In the genomic region with DNA sequence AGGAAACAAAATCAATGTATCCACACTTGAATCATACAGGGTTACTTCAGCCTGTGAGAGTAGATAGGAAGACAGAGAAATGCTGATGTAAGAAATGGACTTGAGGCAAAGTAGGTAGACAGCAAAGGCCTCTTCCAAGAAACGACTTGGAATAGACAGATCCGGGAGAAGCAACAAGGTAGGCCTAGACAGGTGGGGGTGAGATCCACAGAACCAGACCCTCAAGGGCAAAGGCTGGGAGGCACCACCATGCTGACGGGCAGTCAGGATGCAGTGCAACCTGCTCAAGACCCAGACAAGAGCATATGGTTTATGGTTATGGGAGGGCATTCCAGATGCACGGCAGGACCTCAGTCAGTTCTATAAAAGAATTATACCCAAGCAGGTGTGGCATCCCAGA, we compare ENCODE assay signal across 21 mouse cellular contexts. TPM values are rescaled to one million over a fixed set of nuclear protein-coding genes. Genes with fewer than 3 reads are reported as not detected.
DNase-seq lines count a peak whose midpoint lies in the region; ATAC-seq and TF ChIP-seq lines count a peak whose summit lies in the region.
"Had no signal": no experiment of that assay in that cellular context is flagged by ENCODE, and none has a peak within 500 bp of the region (broad histone marks: within the 10 kb centered on the region; RNA-seq: fewer than 3 reads in every experiment).

No protein-coding gene starts in this region.

- no peak for DNase-seq in forebrain, embryonic 10.5 days (ENCODE audit: extremely low spot score, low spot score)
- DNase-seq in midbrain, embryonic 11.5 days (ENCODE audit: low spot score, missing footprints): peak; percentile 57
- no peak for DNase-seq in midbrain, embryonic 10.5 days (ENCODE audit: low spot score)

- no peak overlapping the region for H3K27ac ChIP-seq in forebrain, embryonic 15.5 days (replicated peaks)
- H3K27ac ChIP-seq in forebrain, embryonic 10.5 days: no peak overlapping the region
- no peak overlapping the region for H3K27ac ChIP-seq in midbrain, embryonic 11.5 days (ENCODE audit: low read depth, low read length)
- H3K27ac ChIP-seq in midbrain, embryonic 10.5 days (replicated peaks): no peak overlapping the region
- H3K27ac ChIP-seq in midbrain, embryonic 15.5 days: peak overlapping the region; percentile 72
- no peak overlapping the region for H3K27ac ChIP-seq in olfactory bulb, adult 2 months (ENCODE audit: insufficient read depth, low read depth, low read length)
- H3K27ac ChIP-seq: gastrocnemius, adult 2 months; limb, embryonic 10.5 days; stomach, postnatal 0 days had no signal

- H3K36me3 ChIP-seq in forebrain, embryonic 15.5 days: no peaks in the 10 kb centered on the region
- H3K36me3 ChIP-seq in forebrain, embryonic 10.5 days (replicated peaks): no peaks in the 10 kb centered on the region
- no peaks in the 10 kb centered on the region for H3K36me3 ChIP-seq in midbrain, embryonic 11.5 days (ENCODE audit: control insufficient read depth, insufficient read depth, low read length)
- no peaks in the 10 kb centered on the region for H3K36me3 ChIP-seq in midbrain, embryonic 10.5 days
- H3K36me3 ChIP-seq in midbrain, embryonic 15.5 days (replicated peaks): no peaks in the 10 kb centered on the region
- H3K36me3 ChIP-seq: limb, embryonic 10.5 days had no signal

- H3K27me3 ChIP-seq in forebrain, embryonic 15.5 days: peaks cover 23% of the 10 kb centered on the region
- peaks cover 59% of the 10 kb centered on the region for H3K27me3 ChIP-seq in forebrain, embryonic 10.5 days (ENCODE audit: poor library complexity, severe bottlenecking)
- H3K27me3 ChIP-seq in midbrain, embryonic 11.5 days (ENCODE audit: control insufficient read depth, insufficient read depth, low read length): peaks cover 32% of the 10 kb centered on the region
- H3K27me3 ChIP-seq in midbrain, embryonic 10.5 days (ENCODE audit: low read depth, poor library complexity, severe bottlenecking): peaks cover 58% of the 10 kb centered on the region
- H3K27me3 ChIP-seq in midbrain, embryonic 15.5 days (replicated peaks): peaks cover 27% of the 10 kb centered on the region

- peak overlapping the region; percentile 54; the same call in 1 of the 2 replicates for H3K4me3 ChIP-seq in forebrain, embryonic 15.5 days
- no peak overlapping the region for H3K4me3 ChIP-seq in forebrain, embryonic 10.5 days
- no peak overlapping the region for H3K4me3 ChIP-seq in midbrain, embryonic 11.5 days (ENCODE audit: low read depth, low read length)
- no peak overlapping the region for H3K4me3 ChIP-seq in midbrain, embryonic 10.5 days
- 0 out of 2 replicates have a peak overlapping the region, but pooled peaks have one; percentile 59 for H3K4me3 ChIP-seq in midbrain, embryonic 15.5 days
- peak overlapping the region; percentile 67 for H3K4me3 ChIP-seq in olfactory bulb, adult 2 months (ENCODE audit: insufficient read depth, low read depth, low read length)
- H3K4me3 ChIP-seq: gastrocnemius, adult 2 months; myocyte had no signal

- WGBS in forebrain, embryonic 15.5 days: 75% methylated on average over 4 of the region's 4 CpGs
- 80% methylated on average over 4 of the region's 4 CpGs for WGBS in forebrain, embryonic 10.5 days
- 81% methylated on average over 4 of the region's 4 CpGs for WGBS in midbrain, embryonic 11.5 days
- 82% methylated on average over 4 of the region's 4 CpGs for WGBS in midbrain, embryonic 10.5 days
- WGBS in midbrain, embryonic 15.5 days: 83% methylated on average over 4 of the region's 4 CpGs
- WGBS in olfactory bulb, adult 2 months: 87% methylated on average over 4 of the region's 4 CpGs

- peak overlapping the region; percentile 91 for H3K4me2 ChIP-seq in forebrain, embryonic 15.5 days (replicated peaks)
- H3K4me2 ChIP-seq in midbrain, embryonic 11.5 days: peak overlapping the region; percentile 76; the same call in 1 of the 2 replicates
- H3K4me2 ChIP-seq in midbrain, embryonic 15.5 days: peak overlapping the region; percentile 57

- no peak for TF ChIP-seq POLR2A in olfactory bulb, adult 2 months (IDR thresholded peaks at IDR 0.05; ENCODE audit: insufficient read depth, low read depth, low read length)

- H3K9ac ChIP-seq in forebrain, embryonic 15.5 days (replicated peaks): no peak overlapping the region
- H3K9ac ChIP-seq in midbrain, embryonic 11.5 days (ENCODE audit: low read length): no peak overlapping the region
- no peak overlapping the region for H3K9ac ChIP-seq in midbrain, embryonic 15.5 days
- H3K9ac ChIP-seq: liver, postnatal 0 days had no signal

- no peak for TF ChIP-seq CTCF in olfactory bulb, adult 2 months (IDR thresholded peaks at IDR 0.05; ENCODE audit: insufficient read depth, low read depth, low read length)

- no peak for ATAC-seq in forebrain, embryonic 15.5 days (replicated peaks)
- no peak for ATAC-seq in midbrain, embryonic 11.5 days (ENCODE audit: low FRiP score)
- ATAC-seq in midbrain, embryonic 15.5 days (replicated peaks): no peak
- ATAC-seq in megakaryocyte-erythroid progenitor cell, adult 5-6 weeks (replicated peaks; ENCODE audit: low FRiP score, low TSS enrichment, poor library complexity, severe bottlenecking): no peak
- ATAC-seq: liver, postnatal 0 days had no signal

- no peaks in the 10 kb centered on the region for H3K9me3 ChIP-seq in forebrain, embryonic 15.5 days
- peaks cover 2% of the 10 kb centered on the region; the same call in 1 of the 2 replicates for H3K9me3 ChIP-seq in forebrain, embryonic 10.5 days
- H3K9me3 ChIP-seq in midbrain, embryonic 11.5 days (ENCODE audit: control insufficient read depth, low read length): no peaks in the 10 kb centered on the region
- H3K9me3 ChIP-seq in midbrain, embryonic 10.5 days (replicated peaks): 0 out of 2 replicates have a peak, but pooled peaks cover 3% of the 10 kb centered on the region
- H3K9me3 ChIP-seq in midbrain, embryonic 15.5 days: no peaks in the 10 kb centered on the region
- H3K9me3 ChIP-seq: limb, embryonic 10.5 days had no signal

- peaks cover 22% of the 10 kb centered on the region for H3K4me1 ChIP-seq in forebrain, embryonic 15.5 days
- H3K4me1 ChIP-seq in forebrain, embryonic 10.5 days: peaks cover 26% of the 10 kb centered on the region
- H3K4me1 ChIP-seq in midbrain, embryonic 11.5 days (ENCODE audit: control insufficient read depth, insufficient read depth, low read length): peaks cover 14% of the 10 kb centered on the region
- H3K4me1 ChIP-seq in midbrain, embryonic 10.5 days: peaks cover 24% of the 10 kb centered on the region
- peaks cover 26% of the 10 kb centered on the region for H3K4me1 ChIP-seq in midbrain, embryonic 15.5 days
- H3K4me1 ChIP-seq in olfactory bulb, adult 2 months (ENCODE audit: control insufficient read depth, insufficient read depth, low read length): peaks cover 9% of the 10 kb centered on the region

RNA-seq across cellular contexts. Expression of a gene that starts 0.6 kb away (rescaled TPM):
- polyA plus RNA-seq in forebrain, embryonic 15.5 days (2015; fragmentation: Nextera tagmentation; extraction: Ambion mirVana): 23.3 and 25.0 TPM in 2 replicates
- polyA plus RNA-seq in forebrain, embryonic 10.5 days (2016; fragmentation: Nextera tagmentation; extraction: Ambion mirVana): 1.1 and 1.8 TPM in 2 replicates
- polyA plus RNA-seq in midbrain, embryonic 11.5 days (2014; fragmentation: Nextera tagmentation; extraction: Ambion mirVana): 1.3 TPM in 2 replicates
- polyA plus RNA-seq in midbrain, embryonic 10.5 days (2016; fragmentation: Nextera tagmentation; extraction: Ambion mirVana): 1.5 TPM in 2 replicates
- polyA plus RNA-seq in midbrain, embryonic 15.5 days (2015; fragmentation: Nextera tagmentation; extraction: Ambion mirVana): 56.0 and 56.4 TPM in 2 replicates
- polyA plus RNA-seq in olfactory bulb, adult 2 months (2012; ENCODE audit: insufficient read depth, insufficient read length, low replicate concordance, missing spikeins): not detected in 2 replicates
- total RNA-seq in megakaryocyte-erythroid progenitor cell, adult 5-6 weeks (2014; fragmentation: Nextera tagmentation): not detected in 2 replicates
- not detected in 2 replicates for total RNA-seq in megakaryocyte-erythroid progenitor cell, adult 5-6 weeks (2017)
- total RNA-seq: gastrocnemius, adult 2 months; granulocyte monocyte progenitor cell, adult 5-6 weeks; heart, postnatal 10 days; liver, adult 2 months; megakaryocyte progenitor cell, adult 5-6 weeks had no signal
- polyA plus RNA-seq: limb, embryonic 10.5 days; liver, adult 2 months; liver, postnatal 0 days; myocyte had no signal

RNA-seq across cellular contexts. Expression of a gene that starts 16.8 kb away (rescaled TPM):
- not detected in 2 replicates for polyA plus RNA-seq in forebrain, embryonic 15.5 days (2015; fragmentation: Nextera tagmentation; extraction: Ambion mirVana)
- polyA plus RNA-seq in forebrain, embryonic 10.5 days (2016; fragmentation: Nextera tagmentation; extraction: Ambion mirVana): not detected in 2 replicates
- not detected in 2 replicates for polyA plus RNA-seq in midbrain, embryonic 11.5 days (2014; fragmentation: Nextera tagmentation; extraction: Ambion mirVana)
- not detected in 2 replicates for polyA plus RNA-seq in midbrain, embryonic 10.5 days (2016; fragmentation: Nextera tagmentation; extraction: Ambion mirVana)
- not detected in 2 replicates for polyA plus RNA-seq in midbrain, embryonic 15.5 days (2015; fragmentation: Nextera tagmentation; extraction: Ambion mirVana)
- polyA plus RNA-seq in olfactory bulb, adult 2 months (2012; ENCODE audit: insufficient read depth, insufficient read length, low replicate concordance, missing spikeins): not detected in 2 replicates
- total RNA-seq in megakaryocyte-erythroid progenitor cell, adult 5-6 weeks (2014; fragmentation: Nextera tagmentation): not detected in 2 replicates
- not detected in 2 replicates for total RNA-seq in megakaryocyte-erythroid progenitor cell, adult 5-6 weeks (2017)
- total RNA-seq: adrenal gland, adult 18-20 months; adrenal gland, postnatal 4 days; gastrocnemius, adult 2 months; granulocyte monocyte progenitor cell, adult 5-6 weeks; heart, postnatal 10 days; left cerebral cortex, adult 18-20 months; liver, adult 2 months; megakaryocyte progenitor cell, adult 5-6 weeks had no signal
- polyA plus RNA-seq: heart, embryonic 11.5 days; kidney, adult 2 months; limb, embryonic 10.5 days; liver, adult 2 months; liver, postnatal 0 days; myocyte; stomach, postnatal 0 days had no signal

RNA-seq across cellular contexts. Expression of a gene that starts 17.3 kb away (rescaled TPM):
- 15.6 and 22.5 TPM in 2 replicates for polyA plus RNA-seq in forebrain, embryonic 15.5 days (2015; fragmentation: Nextera tagmentation; extraction: Ambion mirVana)
- polyA plus RNA-seq in forebrain, embryonic 10.5 days (2016; fragmentation: Nextera tagmentation; extraction: Ambion mirVana): 0.56 and 0.57 TPM in 2 replicates
- polyA plus RNA-seq in midbrain, embryonic 11.5 days (2014; fragmentation: Nextera tagmentation; extraction: Ambion mirVana): 9.8 and 10.8 TPM in 2 replicates
- polyA plus RNA-seq in midbrain, embryonic 10.5 days (2016; fragmentation: Nextera tagmentation; extraction: Ambion mirVana): 0.88 and 1.1 TPM in 2 replicates
- polyA plus RNA-seq in midbrain, embryonic 15.5 days (2015; fragmentation: Nextera tagmentation; extraction: Ambion mirVana): 26.0 and 32.7 TPM in 2 replicates
- polyA plus RNA-seq in olfactory bulb, adult 2 months (2012; ENCODE audit: insufficient read depth, insufficient read length, low replicate concordance, missing spikeins): not detected in 2 replicates
- not detected in 2 replicates for total RNA-seq in megakaryocyte-erythroid progenitor cell, adult 5-6 weeks (2014; fragmentation: Nextera tagmentation)
- total RNA-seq in megakaryocyte-erythroid progenitor cell, adult 5-6 weeks (2017): not detected in 2 replicates
- total RNA-seq: gastrocnemius, adult 2 months; granulocyte monocyte progenitor cell, adult 5-6 weeks; liver, adult 2 months; megakaryocyte progenitor cell, adult 5-6 weeks had no signal
- polyA plus RNA-seq: liver, adult 2 months; liver, postnatal 0 days had no signal

RNA-seq across cellular contexts. Expression of a gene that starts 22.2 kb away (rescaled TPM):
- polyA plus RNA-seq in forebrain, embryonic 15.5 days (2015; fragmentation: Nextera tagmentation; extraction: Ambion mirVana): 20.5 and 22.9 TPM in 2 replicates
- polyA plus RNA-seq in forebrain, embryonic 10.5 days (2016; fragmentation: Nextera tagmentation; extraction: Ambion mirVana): 7.9 and 9.5 TPM in 2 replicates
- 13.3 and 15.9 TPM in 2 replicates for polyA plus RNA-seq in midbrain, embryonic 11.5 days (2014; fragmentation: Nextera tagmentation; extraction: Ambion mirVana)
- 12.9 and 20.6 TPM in 2 replicates for polyA plus RNA-seq in midbrain, embryonic 10.5 days (2016; fragmentation: Nextera tagmentation; extraction: Ambion mirVana)
- polyA plus RNA-seq in midbrain, embryonic 15.5 days (2015; fragmentation: Nextera tagmentation; extraction: Ambion mirVana): 49.3 and 54.0 TPM in 2 replicates
- not detected in 2 replicates for polyA plus RNA-seq in olfactory bulb, adult 2 months (2012; ENCODE audit: insufficient read depth, insufficient read length, low replicate concordance, missing spikeins)
- 1.3 TPM in 1 of 2 replicates, not detected in the other for total RNA-seq in megakaryocyte-erythroid progenitor cell, adult 5-6 weeks (2014; fragmentation: Nextera tagmentation)
- total RNA-seq in megakaryocyte-erythroid progenitor cell, adult 5-6 weeks (2017): 4.1 TPM in 1 of 2 replicates, not detected in the other

Comparison
In these comparisons a context has a peak if more than half of its experiments do, and no peak if none do; other contexts are left out.
1. H3K4me3 ChIP-seq: peak in forebrain, embryonic 15.5 days (single experiment), midbrain, embryonic 15.5 days (single experiment) and olfactory bulb, adult 2 months (single experiment); none in forebrain, embryonic 10.5 days (single experiment), midbrain, embryonic 11.5 days (single experiment) and midbrain, embryonic 10.5 days (single experiment).
2. Peak in every context shown above with its lines, with median percentiles within 50 percentile points of each other: H3K4me2 ChIP-seq.